Mouse (Mus musculus) neural tube, embryonic 11.5 days (tissue): ENCODE data around the gene Dio1. TPM values are rescaled to one million over a fixed set of nuclear protein-coding genes. Genes with fewer than 3 reads are reported as not detected.

Experiments used
- ATAC-seq: fragments of 200-750 bp; cut with Nextera tagmentation; 2 replicates; pipeline ENCODE4 v1.8.0; 2017; ENCODE audit warnings: moderate number of reproducible peaks, mild to moderate bottlenecking, moderate TSS enrichment, moderate library complexity; ENCODE audit not compliant: insufficient read depth, low FRiP score, low TSS enrichment
- DNase-seq: peaks from one replicate; pipeline ENCODE4 v3.0.0-alpha.2; 2015; ENCODE audit warnings: low spot score
- H3K27ac ChIP-seq: fragments of 300-500 bp; sonication (generic); 2 replicates; pipeline ENCODE4 v1.5.1; 2014; ENCODE audit warnings: low read depth, mild to moderate bottlenecking, low read length
- H3K27me3 ChIP-seq: fragments of 300-500 bp; sonication (generic); 2 replicates; pipeline ENCODE4 v1.6.1; 2014; ENCODE audit warnings: mild to moderate bottlenecking, low read length, mixed read lengths; ENCODE audit not compliant: control insufficient read depth, insufficient read depth
- H3K36me3 ChIP-seq: fragments of 300-500 bp; sonication (generic); 2 replicates; pipeline ENCODE4 v1.6.1; 2014; ENCODE audit warnings: mild to moderate bottlenecking, low read length, moderate library complexity, mixed read lengths; ENCODE audit not compliant: control insufficient read depth, insufficient read depth
- H3K4me1 ChIP-seq: fragments of 300-500 bp; sonication (generic); 2 replicates; pipeline ENCODE4 v1.6.1; 2014; ENCODE audit warnings: low read length, mixed read lengths; ENCODE audit not compliant: control insufficient read depth, insufficient read depth
- H3K4me2 ChIP-seq: fragments of 300-500 bp; sonication (generic); 2 replicates; pipeline ENCODE4 v1.6.1; 2014; ENCODE audit warnings: low read depth, mild to moderate bottlenecking, moderate library complexity
- H3K4me3 ChIP-seq: fragments of 300-500 bp; sonication (generic); 2 replicates; pipeline ENCODE4 v1.5.1; 2014; ENCODE audit warnings: low read depth, low read length
- H3K9ac ChIP-seq: fragments of 300-500 bp; sonication (generic); 2 replicates; pipeline ENCODE4 v1.6.1; 2014; ENCODE audit warnings: mild to moderate bottlenecking, low read length
- H3K9me3 ChIP-seq: fragments of 300-500 bp; sonication (generic); 2 replicates; pipeline ENCODE4 v1.6.1; 2016; ENCODE audit warnings: low read length; ENCODE audit not compliant: control insufficient read depth
- WGBS: fragments of 180-500 bp; shearing (Covaris S2); extraction: QIAGEN DNeasy Blood & Tissue Kit; methylation state at CpG from one replicate; pipeline ENCODE4 v1.1.7; 2014; 5-methylcytosine and 5-hydroxymethylcytosine counted together
- polyA plus RNA-seq: library from polyadenylated mRNA; unstranded; fragments of >200 nt; fragmentation: Nextera tagmentation; extraction: Ambion mirVana; gene quantifications from 2 replicates; pipeline ENCODE4 v1.2.1, GENCODE M21; 2014

Dio1 gene
- polyA plus RNA-seq, 1 experiment from 2014 or later: not detected

- Histone ChIP-seq H3K36me3 (no peaks in the 10 kb centered on the region), H3K4me3 (no peak overlapping the region), H3K9ac (no peak overlapping the region), H3K27me3 (no peaks in the 10 kb centered on the region), H3K9me3 (no peaks in the 10 kb centered on the region), H3K27ac (no peak overlapping the region), H3K4me2 (no peak overlapping the region), H3K4me1 (peaks cover 14% of the 10 kb centered on the region)
- WGBS: 94% methylated on average over 3 of the region's 3 CpGs
- ATAC-seq: no peak
- no peak for DNase-seq
Measured at GRCm38 (mm10) chr4:107248061-107248460, 58.9 kb downstream of the Dio1 start.

- 88% methylated on average over 9 of the region's 9 CpGs for whole genome bisulfite sequencing
Measured at GRCm38 (mm10) chr4:107247110-107247509, 59.9 kb downstream of the Dio1 start.

GRCm38 (mm10) chr4:107246040-107246439 is 60.9 kb downstream of the Dio1 start:
- Histone ChIP-seq H3K36me3 (no peaks in the 10 kb centered on the region), H3K9ac (no peak overlapping the region), H3K27me3 (no peaks in the 10 kb centered on the region), H3K4me1 (peaks cover 9% of the 10 kb centered on the region), H3K4me2 (no peak overlapping the region), H3K4me3 (no peak overlapping the region), H3K9me3 (no peaks in the 10 kb centered on the region), H3K27ac (no peak overlapping the region)
- no peak for DNase-seq
- WGBS: 90% methylated on average over 1 of the region's 1 CpGs
- no peak for ATAC-seq

More at GRCm38 (mm10) chr4:107247110-107247509, 59.9 kb downstream of the Dio1 start:
- Histone ChIP-seq H3K36me3 (no peaks in the 10 kb centered on the region), H3K27ac (no peak overlapping the region), H3K4me1 (peaks cover 12% of the 10 kb centered on the region), H3K27me3 (no peaks in the 10 kb centered on the region), H3K9me3 (no peaks in the 10 kb centered on the region), H3K9ac (no peak overlapping the region; the same call in 1 of the 2 replicates), H3K4me2 (no peak overlapping the region), H3K4me3 (no peak overlapping the region)
- ATAC-seq (no peak), DNase-seq (no peak)

- WGBS: 82% methylated on average over 2 of the region's 2 CpGs
- no peak for ATAC-seq
- Histone ChIP-seq H3K9ac (no peak overlapping the region), H3K27me3 (no peaks in the 10 kb centered on the region), H3K27ac (no peak overlapping the region), H3K4me1 (peaks cover 8% of the 10 kb centered on the region), H3K36me3 (0 out of 2 replicates have a peak, but pooled peaks cover 4% of the 10 kb centered on the region), H3K9me3 (no peaks in the 10 kb centered on the region), H3K4me3 (no peak overlapping the region), H3K4me2 (no peak overlapping the region)
- DNase-seq: no peak
Measured at GRCm38 (mm10) chr4:107245368-107245767, 61.6 kb downstream of the Dio1 start.

GRCm38 (mm10) chr4:107243365-107244333 is 63.3 kb downstream of the Dio1 start:
- no peak overlapping the region for H3K4me2 ChIP-seq
- ATAC-seq (no peak), DNase-seq (no peak)
- no peak overlapping the region for H3K27ac ChIP-seq
- no peaks in the 10 kb centered on the region for H3K27me3 ChIP-seq
- H3K4me1 ChIP-seq: no peaks in the 10 kb centered on the region
- peaks cover 8% of the 10 kb centered on the region; the same call in 1 of the 2 replicates for H3K36me3 ChIP-seq
- no peak overlapping the region for H3K4me3 ChIP-seq
- WGBS: 90% methylated on average over 6 of the region's 6 CpGs
- H3K9ac ChIP-seq: no peak overlapping the region
- no peaks in the 10 kb centered on the region for H3K9me3 ChIP-seq

Other genes starting within 250 kb of the Dio1 start
- 122 and 124 TPM in 2 replicates for gene Mrpl37, start 240.3 kb downstream of the Dio1 start, polyA plus RNA-seq
- gene Cyb5rl, start 240.2 kb downstream of the Dio1 start, polyA plus RNA-seq: 3.7 and 7.0 TPM in 2 replicates
- gene Cdcp2, start 210.3 kb downstream of the Dio1 start, polyA plus RNA-seq: 0.24 and 0.64 TPM in 2 replicates
- gene Tmem59, start 128.8 kb downstream of the Dio1 start, polyA plus RNA-seq: 316 and 334 TPM in 2 replicates
- 24.8 and 29.1 TPM in 2 replicates for gene Tceanc2, start 128.1 kb downstream of the Dio1 start, polyA plus RNA-seq
- gene Ldlrad1, start 98.0 kb downstream of the Dio1 start, polyA plus RNA-seq: not detected in 2 replicates
- gene Lrrc42, start 53.6 kb downstream of the Dio1 start, polyA plus RNA-seq: 81.8 and 83.9 TPM in 2 replicates
- gene Hspb11, start 53.6 kb downstream of the Dio1 start, polyA plus RNA-seq: 26.1 and 31.6 TPM in 2 replicates
- gene Yipf1, start 7.2 kb upstream of the Dio1 start, polyA plus RNA-seq: 43.0 and 43.3 TPM in 2 replicates
- 47.7 and 48.8 TPM in 2 replicates for gene Ndc1, start 60.6 kb upstream of the Dio1 start, polyA plus RNA-seq
- gene Glis1, start 127.4 kb upstream of the Dio1 start, polyA plus RNA-seq: 2.4 and 6.4 TPM in 2 replicates